Mouse (Mus musculus) stomach, postnatal 0 days (tissue): ENCODE measurements around the gene Gm136. TPM values are rescaled to one million over a fixed set of nuclear protein-coding genes. Genes with fewer than 3 reads are reported as not detected.
"Not testable (repeated sequence)": the region's sequence is repeated elsewhere in the genome, so short reads cannot be mapped to it uniquely, and the experiment has no call there.

ENCODE experiments used
- ATAC-seq: fragments of 200-750 bp; cut with Nextera tagmentation; 2 replicates; pipeline ENCODE4 v1.8.0; 2017; ENCODE audit not compliant: low FRiP score, low TSS enrichment
- DNase-seq: peaks from one replicate; pipeline ENCODE4 v3.0.0-alpha.2; 2016; ENCODE audit warnings: low spot score
- H3K27ac ChIP-seq: fragments of 300-500 bp; sonication (generic); replicated peaks from 2 replicates; pipeline ENCODE4 v1.5.1; 2014; ENCODE audit warnings: mild to moderate bottlenecking, control low read depth
- H3K27me3 ChIP-seq: fragments of 300-500 bp; sonication (generic); 2 replicates; pipeline ENCODE4 v1.6.1; 2014; ENCODE audit warnings: low read length; ENCODE audit not compliant: control insufficient read depth, insufficient read depth
- H3K36me3 ChIP-seq: fragments of 300-500 bp; sonication (generic); 2 replicates; pipeline ENCODE4 v1.6.1; 2014; ENCODE audit warnings: low read length, mixed read lengths; ENCODE audit not compliant: control insufficient read depth, insufficient read depth
- H3K4me1 ChIP-seq: fragments of 300-500 bp; sonication (generic); replicated peaks from 2 replicates; pipeline ENCODE4 v1.6.1; 2014; ENCODE audit warnings: antibody characterized with exemption; ENCODE audit not compliant: control insufficient read depth, insufficient read depth
- H3K4me2 ChIP-seq: fragments of 300-500 bp; sonication (generic); replicated peaks from 2 replicates; pipeline ENCODE4 v1.6.1; 2014; ENCODE audit warnings: low read depth, mild to moderate bottlenecking, control low read depth, moderate library complexity
- H3K4me3 ChIP-seq: fragments of 300-500 bp; sonication (generic); 2 replicates; pipeline ENCODE4 v1.5.1; 2014; ENCODE audit warnings: low read depth, low read length, control low read depth
- H3K9ac ChIP-seq: fragments of 300-500 bp; sonication (generic); 2 replicates; pipeline ENCODE4 v1.6.1; 2014; ENCODE audit warnings: mild to moderate bottlenecking, low read length, control low read depth, mixed read lengths
- H3K9me3 ChIP-seq: fragments of 300-500 bp; sonication (generic); 2 replicates; pipeline ENCODE4 v1.6.1; 2016; ENCODE audit warnings: low read length; ENCODE audit not compliant: control insufficient read depth
- CTCF ChIP-seq: IDR thresholded peaks from 2 replicates; pipeline ENCODE4 v1.5.1; 2016; ENCODE audit warnings: antibody characterized with exemption, low read depth, mild to moderate bottlenecking, moderate library complexity
- EP300 ChIP-seq: optimal IDR thresholded peaks from 2 replicates; pipeline ENCODE3; 2016; ENCODE audit warnings: antibody characterized with exemption
- WGBS: fragments of 180-500 bp; shearing (Covaris S2); extraction: QIAGEN DNeasy Blood & Tissue Kit; methylation state at CpG from one replicate; pipeline ENCODE4 v1.1.7; 2014; 5-methylcytosine and 5-hydroxymethylcytosine counted together
- polyA plus RNA-seq: library from polyadenylated mRNA; unstranded; fragments of >200 nt; fragmentation: Nextera tagmentation; extraction: Ambion mirVana; gene quantifications from 2 replicates; pipeline ENCODE4 v1.2.1, GENCODE M21; 2015

The Gm136 gene
- polyA plus RNA-seq, 1 experiment from 2014 or later, result not detected

- H3K4me3 ChIP-seq, result no peak overlapping the region
- H3K27ac ChIP-seq, result no peak overlapping the region
- WGBS, result 67% methylated on average over 3 of the region's 3 CpGs
- H3K4me2 ChIP-seq, result no peak overlapping the region
- H3K4me1 ChIP-seq, result no peaks in the 10 kb centered on the region
- DNase-seq (no peak), ATAC-seq (no peak)
- H3K9me3 ChIP-seq, result no peaks in the 10 kb centered on the region
- no peak overlapping the region for H3K9ac ChIP-seq
- H3K36me3 ChIP-seq, result no peaks in the 10 kb centered on the region
- H3K27me3 ChIP-seq, result no peaks in the 10 kb centered on the region
- no peak for TF ChIP-seq CTCF
- no peak for TF ChIP-seq EP300
Measured at GRCm38 (mm10) chr4:34734461-34734860, 21.6 kb downstream of the Gm136 start.

- ATAC-seq, H3K9me3 ChIP-seq, H3K27ac ChIP-seq, H3K4me3 ChIP-seq, H3K4me1 ChIP-seq, H3K36me3 ChIP-seq, H3K4me2 ChIP-seq, H3K27me3 ChIP-seq, H3K9ac ChIP-seq, DNase-seq: not testable (repeated sequence)
- 15% methylated on average over 2 of the region's 2 CpGs for WGBS
- TF ChIP-seq CTCF, result peak; percentile 60
Measured at GRCm38 (mm10) chr4:34733415-34733814, 22.6 kb downstream of the Gm136 start.

GRCm38 (mm10) chr4:34729851-34730341, 26.2 kb downstream of the Gm136 start, which contains the start of gene Cfap206:
Gene Cfap206 (minus strand): TSS chr4:34730206.
- no peaks in the 10 kb centered on the region for H3K36me3 ChIP-seq
- under 1% methylated on average over 38 of the region's 38 CpGs for WGBS
- H3K9me3 ChIP-seq, result no peaks in the 10 kb centered on the region
- peak within 1 kb of the TSS; percentile 87 for H3K4me2 ChIP-seq
- TF ChIP-seq EP300 (no peak), CTCF (no peak)
- peak within 1 kb of the TSS; percentile 45 for H3K4me3 ChIP-seq
- H3K4me1 ChIP-seq, result no peaks in the 10 kb centered on the region
- peak; percentile 82 for DNase-seq
- peak; percentile 95 for ATAC-seq
- H3K9ac ChIP-seq, result peak within 1 kb of the TSS; percentile 53; the same call in 1 of the 2 replicates
- no peak within 1 kb of the TSS for H3K27ac ChIP-seq
- no peaks in the 10 kb centered on the region for H3K27me3 ChIP-seq

GRCm38 (mm10) chr4:34725710-34726109, 30.4 kb downstream of the Gm136 start:
- not testable (repeated sequence) for DNase-seq, H3K27ac ChIP-seq, H3K4me2 ChIP-seq, H3K4me3 ChIP-seq, H3K9me3 ChIP-seq, H3K27me3 ChIP-seq, ATAC-seq, H3K36me3 ChIP-seq, H3K4me1 ChIP-seq, H3K9ac ChIP-seq
- 89% methylated on average over 3 of the region's 3 CpGs for WGBS

GRCm38 (mm10) chr4:34724306-34724705, 31.8 kb downstream of the Gm136 start:
- Histone ChIP-seq H3K9me3 (peaks cover 5% of the 10 kb centered on the region; the same call in 1 of the 2 replicates), H3K9ac (no peak overlapping the region), H3K36me3 (no peaks in the 10 kb centered on the region), H3K4me1 (no peaks in the 10 kb centered on the region), H3K4me2 (no peak overlapping the region), H3K4me3 (no peak overlapping the region), H3K27me3 (no peaks in the 10 kb centered on the region), H3K27ac (no peak overlapping the region)
- WGBS, result 63% methylated on average over 4 of the region's 4 CpGs
- no peak for DNase-seq
- no peak for TF ChIP-seq CTCF
- no peak for TF ChIP-seq EP300
- no peak for ATAC-seq

- TF ChIP-seq CTCF (no peak), EP300 (no peak)
- H3K4me3 ChIP-seq, result no peak overlapping the region
- ATAC-seq (no peak), DNase-seq (no peak)
- WGBS, result 61% methylated on average over 4 of the region's 4 CpGs
- no peak overlapping the region for H3K9ac ChIP-seq
- H3K27me3 ChIP-seq, result no peaks in the 10 kb centered on the region
- H3K4me1 ChIP-seq, result no peaks in the 10 kb centered on the region
- H3K4me2 ChIP-seq, result no peak overlapping the region
- no peak overlapping the region for H3K27ac ChIP-seq
- no peaks in the 10 kb centered on the region for H3K36me3 ChIP-seq
- H3K9me3 ChIP-seq, result peaks cover 5% of the 10 kb centered on the region; the same call in 1 of the 2 replicates
Measured at GRCm38 (mm10) chr4:34723186-34723585, 32.9 kb downstream of the Gm136 start.
